Mouse (Mus musculus): ENCODE measurements around the gene Dhrs9. TPM values are rescaled to one million over a fixed set of nuclear protein-coding genes. Genes with fewer than 3 reads are reported as not detected.

Dhrs9 gene
- polyA plus RNA-seq, 1 experiment from 2014 or later = not detected

- WGBS (ENCODE audit: insufficient replicate concordance) = 38% methylated on average over 8 of the region's 8 CpGs
- Histone ChIP-seq H3K27ac (ENCODE audit: low read depth, low read length) (no peak overlapping the region), H3K27me3 (ENCODE audit: control insufficient read depth, insufficient read depth, low read length) (no peaks in the 10 kb centered on the region), H3K9me3 (replicated peaks; ENCODE audit: control insufficient read depth, low read length) (no peaks in the 10 kb centered on the region), H3K4me3 (ENCODE audit: low read depth, low read length) (no peak overlapping the region), H3K4me1 (ENCODE audit: control insufficient read depth, insufficient read depth, low read length) (no peaks in the 10 kb centered on the region), H3K9ac (ENCODE audit: low read depth, low read length) (no peak overlapping the region), H3K36me3 (ENCODE audit: control insufficient read depth, insufficient read depth, low read length) (no peaks in the 10 kb centered on the region), H3K4me2 (no peak overlapping the region)
- ATAC-seq (replicated peaks; ENCODE audit: insufficient number of reproducible peaks, low FRiP score, low TSS enrichment) = no peak
These were observed 1.5 kb downstream of the Dhrs9 start for GRCm38 (mm10) chr2:69381740-69382139.

- Histone ChIP-seq H3K36me3 (ENCODE audit: control insufficient read depth, insufficient read depth, low read length) (no peaks in the 10 kb centered on the region), H3K4me3 (ENCODE audit: low read depth, low read length) (no peak overlapping the region), H3K9ac (ENCODE audit: low read depth, low read length) (no peak overlapping the region), H3K4me2 (no peak overlapping the region), H3K27ac (ENCODE audit: low read depth, low read length) (no peak overlapping the region), H3K4me1 (ENCODE audit: control insufficient read depth, insufficient read depth, low read length) (no peaks in the 10 kb centered on the region), H3K9me3 (replicated peaks; ENCODE audit: control insufficient read depth, low read length) (no peaks in the 10 kb centered on the region), H3K27me3 (ENCODE audit: control insufficient read depth, insufficient read depth, low read length) (no peaks in the 10 kb centered on the region)
- ATAC-seq (replicated peaks; ENCODE audit: insufficient number of reproducible peaks, low FRiP score, low TSS enrichment) = no peak
- WGBS (ENCODE audit: insufficient replicate concordance) = 76% methylated on average over 5 of the region's 5 CpGs
These were observed 2.6 kb downstream of the Dhrs9 start for GRCm38 (mm10) chr2:69382838-69383237.

- no peak overlapping the region for H3K4me2 ChIP-seq
- WGBS (ENCODE audit: insufficient replicate concordance) = 44% methylated on average over 3 of the region's 3 CpGs
- H3K36me3 ChIP-seq (ENCODE audit: control insufficient read depth, insufficient read depth, low read length) = no peaks in the 10 kb centered on the region
- no peaks in the 10 kb centered on the region for H3K27me3 ChIP-seq (ENCODE audit: control insufficient read depth, insufficient read depth, low read length)
- H3K9ac ChIP-seq (ENCODE audit: low read depth, low read length) = no peak overlapping the region
- H3K9me3 ChIP-seq (replicated peaks; ENCODE audit: control insufficient read depth, low read length) = no peaks in the 10 kb centered on the region
- H3K27ac ChIP-seq (ENCODE audit: low read depth, low read length) = no peak overlapping the region
- H3K4me1 ChIP-seq (ENCODE audit: control insufficient read depth, insufficient read depth, low read length) = no peaks in the 10 kb centered on the region
- ATAC-seq (replicated peaks; ENCODE audit: insufficient number of reproducible peaks, low FRiP score, low TSS enrichment) = no peak
- no peak overlapping the region for H3K4me3 ChIP-seq (ENCODE audit: low read depth, low read length)
These were observed 6.0 kb downstream of the Dhrs9 start for GRCm38 (mm10) chr2:69386118-69386871.

GRCm38 (mm10) chr2:69393947-69394346 is 13.7 kb downstream of the Dhrs9 start:
- Histone ChIP-seq H3K27ac (ENCODE audit: low read depth, low read length) (no peak overlapping the region), H3K27me3 (ENCODE audit: control insufficient read depth, insufficient read depth, low read length) (no peaks in the 10 kb centered on the region), H3K9ac (ENCODE audit: low read depth, low read length) (no peak overlapping the region), H3K4me1 (ENCODE audit: control insufficient read depth, insufficient read depth, low read length) (no peaks in the 10 kb centered on the region; the same call in 1 of the 2 replicates), H3K4me2 (no peak overlapping the region), H3K36me3 (ENCODE audit: control insufficient read depth, insufficient read depth, low read length) (no peaks in the 10 kb centered on the region), H3K9me3 (replicated peaks; ENCODE audit: control insufficient read depth, low read length) (no peaks in the 10 kb centered on the region), H3K4me3 (ENCODE audit: low read depth, low read length) (no peak overlapping the region)
- 77% methylated on average over 2 of the region's 2 CpGs for WGBS (ENCODE audit: insufficient replicate concordance)
- no peak for ATAC-seq (replicated peaks; ENCODE audit: insufficient number of reproducible peaks, low FRiP score, low TSS enrichment)

- Histone ChIP-seq H3K27ac (ENCODE audit: low read depth, low read length) (no peak overlapping the region), H3K9ac (ENCODE audit: low read depth, low read length) (no peak overlapping the region), H3K4me3 (ENCODE audit: low read depth, low read length) (no peak overlapping the region), H3K36me3 (ENCODE audit: control insufficient read depth, insufficient read depth, low read length) (no peaks in the 10 kb centered on the region), H3K4me2 (no peak overlapping the region), H3K9me3 (replicated peaks; ENCODE audit: control insufficient read depth, low read length) (no peaks in the 10 kb centered on the region), H3K27me3 (ENCODE audit: control insufficient read depth, insufficient read depth, low read length) (no peaks in the 10 kb centered on the region), H3K4me1 (ENCODE audit: control insufficient read depth, insufficient read depth, low read length) (no peaks in the 10 kb centered on the region; the same call in 1 of the 2 replicates)
- no peak for ATAC-seq (replicated peaks; ENCODE audit: insufficient number of reproducible peaks, low FRiP score, low TSS enrichment)
- 72% methylated on average over 9 of the region's 9 CpGs for WGBS (ENCODE audit: insufficient replicate concordance)
These were observed 15.5 kb downstream of the Dhrs9 start for GRCm38 (mm10) chr2:69395597-69396248.

GRCm38 (mm10) chr2:69396760-69397435 is 16.7 kb downstream of the Dhrs9 start:
- no peak for ATAC-seq (replicated peaks; ENCODE audit: insufficient number of reproducible peaks, low FRiP score, low TSS enrichment)
- no peak overlapping the region for H3K4me2 ChIP-seq
- 85% methylated on average over 12 of the region's 12 CpGs for WGBS (ENCODE audit: insufficient replicate concordance)

GRCm38 (mm10) chr2:69400866-69401604 is 20.8 kb downstream of the Dhrs9 start:
- ATAC-seq (replicated peaks; ENCODE audit: insufficient number of reproducible peaks, low FRiP score, low TSS enrichment) = no peak

More at GRCm38 (mm10) chr2:69396760-69397435, 16.7 kb downstream of the Dhrs9 start:
- no peaks in the 10 kb centered on the region; the same call in 1 of the 2 replicates for H3K4me1 ChIP-seq (ENCODE audit: control insufficient read depth, insufficient read depth, low read length)
- H3K27ac ChIP-seq (ENCODE audit: low read depth, low read length) = no peak overlapping the region
- no peaks in the 10 kb centered on the region for H3K36me3 ChIP-seq (ENCODE audit: control insufficient read depth, insufficient read depth, low read length)
- H3K4me3 ChIP-seq (ENCODE audit: low read depth, low read length) = no peak overlapping the region
- H3K9me3 ChIP-seq (replicated peaks; ENCODE audit: control insufficient read depth, low read length) = no peaks in the 10 kb centered on the region
- no peaks in the 10 kb centered on the region for H3K27me3 ChIP-seq (ENCODE audit: control insufficient read depth, insufficient read depth, low read length)
- no peak overlapping the region for H3K9ac ChIP-seq (ENCODE audit: low read depth, low read length)

GRCm38 (mm10) chr2:69401891-69402290 is 21.6 kb downstream of the Dhrs9 start:
- H3K27me3 ChIP-seq (ENCODE audit: control insufficient read depth, insufficient read depth, low read length) = no peaks in the 10 kb centered on the region
- H3K4me1 ChIP-seq (ENCODE audit: control insufficient read depth, insufficient read depth, low read length) = no peaks in the 10 kb centered on the region; the same call in 1 of the 2 replicates
- no peaks in the 10 kb centered on the region for H3K9me3 ChIP-seq (replicated peaks; ENCODE audit: control insufficient read depth, low read length)
- H3K4me3 ChIP-seq (ENCODE audit: low read depth, low read length) = no peak overlapping the region
- WGBS (ENCODE audit: insufficient replicate concordance) = 75% methylated on average over 6 of the region's 6 CpGs
- no peak overlapping the region for H3K4me2 ChIP-seq
- H3K36me3 ChIP-seq (ENCODE audit: control insufficient read depth, insufficient read depth, low read length) = no peaks in the 10 kb centered on the region
- no peak overlapping the region for H3K9ac ChIP-seq (ENCODE audit: low read depth, low read length)
- H3K27ac ChIP-seq (ENCODE audit: low read depth, low read length) = no peak overlapping the region
- ATAC-seq (replicated peaks; ENCODE audit: insufficient number of reproducible peaks, low FRiP score, low TSS enrichment) = no peak

More at GRCm38 (mm10) chr2:69400866-69401604, 20.8 kb downstream of the Dhrs9 start:
- Histone ChIP-seq H3K9ac (ENCODE audit: low read depth, low read length) (no peak overlapping the region), H3K4me3 (ENCODE audit: low read depth, low read length) (no peak overlapping the region), H3K9me3 (replicated peaks; ENCODE audit: control insufficient read depth, low read length) (no peaks in the 10 kb centered on the region), H3K36me3 (ENCODE audit: control insufficient read depth, insufficient read depth, low read length) (no peaks in the 10 kb centered on the region), H3K4me1 (ENCODE audit: control insufficient read depth, insufficient read depth, low read length) (no peaks in the 10 kb centered on the region; the same call in 1 of the 2 replicates), H3K27ac (ENCODE audit: low read depth, low read length) (no peak overlapping the region), H3K4me2 (no peak overlapping the region), H3K27me3 (ENCODE audit: control insufficient read depth, insufficient read depth, low read length) (no peaks in the 10 kb centered on the region)
- WGBS (ENCODE audit: insufficient replicate concordance) = 72% methylated on average over 7 of the region's 7 CpGs

Data from heart, embryonic 11.5 days (tissue).